Mouse (Mus musculus) CH12.LX (cell line): ENCODE measurements at regions not wholly inside any gene's neighbourhood (a gene's known extent, or its start where the extent isn't known, plus 50 kb on each side); places are given as distances from the start of the nearest gene placed in this dataset.
A peak's percentile ranks its signal among the peaks of the same experiment; 100 is the strongest.

Source experiments
- DNase-seq: peaks from one replicate; pipeline ENCODE4 v3.0.0-alpha.2; 2013; ENCODE audit errors: extremely low read depth
- H3K27ac ChIP-seq: 2 replicates; pipeline ENCODE4 v1.5.1; 2012; ENCODE audit warnings: low read depth, mild to moderate bottlenecking, control low read depth, moderate library complexity; ENCODE audit not compliant: insufficient read depth
- H3K27me3 ChIP-seq: replicated peaks from 2 replicates; pipeline ENCODE3; 2012; ENCODE audit warnings: inconsistent platforms
- H3K36me3 ChIP-seq, 2 experiments: replicated peaks in 1 of 2; 2 replicates each; pipeline versions ENCODE3 to v1.6.1; 2012; ENCODE audit warnings: inconsistent platforms in 1 of 2, low read length in 1 of 2, mild to moderate bottlenecking in 1 of 2, mixed read lengths in 1 of 2, moderate library complexity in 1 of 2; ENCODE audit not compliant: control insufficient read depth in 1 of 2, insufficient read depth in 1 of 2
- H3K4me1 ChIP-seq, 2 experiments: 2 replicates each; pipeline ENCODE4 v1.6.1; 2012; ENCODE audit warnings: inconsistent platforms in 1 of 2, moderate library complexity in 1 of 2; ENCODE audit not compliant: insufficient read depth in 2 of 2, control insufficient read depth in 1 of 2
- H3K4me2 ChIP-seq: 2 replicates; pipeline ENCODE4 v1.6.1; 2012; ENCODE audit warnings: low read depth, mild to moderate bottlenecking, control low read depth; ENCODE audit not compliant: poor library complexity, insufficient read depth, severe bottlenecking
- H3K4me3 ChIP-seq, 3 experiments: fragments of 150-350 bp in 1 of 3; sonication (generic) in 1 of 3; replicated peaks in 1 of 3; 2 replicates each; pipeline versions ENCODE3 to v1.5.1; 2011 to 2012; ENCODE audit warnings: low read depth in 2 of 3, low read length in 2 of 3, mild to moderate bottlenecking in 2 of 3, moderate library complexity in 2 of 3, control low read depth in 1 of 3, improper control_type of control experiment in 1 of 3, inconsistent platforms in 1 of 3, mixed read lengths in 1 of 3; ENCODE audit not compliant: poor library complexity in 1 of 3
- H3K79me2 ChIP-seq: replicated peaks from 2 replicates; pipeline ENCODE4 v1.6.1; 2012; ENCODE audit warnings: mild to moderate bottlenecking, moderate library complexity; ENCODE audit not compliant: control insufficient read depth, poor library complexity, insufficient read depth, severe bottlenecking; ENCODE audit errors: extremely low read depth
- H3K9ac ChIP-seq: 2 replicates; pipeline ENCODE4 v1.6.1; 2012; ENCODE audit warnings: low read depth, mild to moderate bottlenecking, control low read depth, moderate library complexity; ENCODE audit not compliant: insufficient read depth
- H3K9me3 ChIP-seq: replicated peaks from 2 replicates; pipeline ENCODE3; 2012; ENCODE audit warnings: low read length, inconsistent platforms, mixed read lengths
- BHLHE40 ChIP-seq: IDR thresholded peaks from 2 replicates; pipeline ENCODE4 v1.6.1; 2011; ENCODE audit warnings: mild to moderate bottlenecking, low read depth, low read length, improper control_type of control experiment
- CHD1 ChIP-seq: IDR thresholded peaks from 2 replicates; pipeline ENCODE4 v1.6.1; 2012; ENCODE audit warnings: low read depth, low read length, improper control_type of control experiment, inconsistent platforms
- E2F4 ChIP-seq: IDR thresholded peaks from 2 replicates; pipeline ENCODE4 v1.6.1; 2011; ENCODE audit warnings: low read depth, low read length, improper control_type of control experiment; ENCODE audit not compliant: insufficient replicate concordance
- EP300 ChIP-seq: IDR thresholded peaks from 2 replicates; pipeline ENCODE4 v1.6.1; 2011; ENCODE audit warnings: low read length, improper control_type of control experiment
- ETS1 ChIP-seq: conservative IDR thresholded peaks from 2 replicates; pipeline ENCODE4 v1.6.1; 2012; ENCODE audit warnings: low read depth, mild to moderate bottlenecking, inconsistent platforms, low read length, improper control_type of control experiment, moderate library complexity
- GABPA ChIP-seq: IDR thresholded peaks from 2 replicates; pipeline ENCODE4 v1.6.1; 2012; ENCODE audit warnings: low read depth, low read length, improper control_type of control experiment, inconsistent platforms; ENCODE audit not compliant: insufficient replicate concordance
- IRF4 ChIP-seq: IDR thresholded peaks from 2 replicates; pipeline ENCODE4 v1.6.1; 2014; ENCODE audit warnings: low read depth, mild to moderate bottlenecking, inconsistent platforms, low read length, improper control_type of control experiment
- JUND ChIP-seq: conservative IDR thresholded peaks from 2 replicates; pipeline ENCODE4 v1.6.1; 2011; ENCODE audit warnings: low read depth, low read length, improper control_type of control experiment
- MAFK ChIP-seq: IDR thresholded peaks from 2 replicates; pipeline ENCODE4 v1.6.1; 2011; ENCODE audit warnings: low read length, improper control_type of control experiment; ENCODE audit not compliant: insufficient replicate concordance
- MEF2A ChIP-seq: IDR thresholded peaks from 2 replicates; pipeline ENCODE4 v1.6.1; 2014; ENCODE audit warnings: low read depth, mild to moderate bottlenecking, inconsistent platforms, low read length, improper control_type of control experiment, borderline replicate concordance
- NELFE ChIP-seq: IDR thresholded peaks from 2 replicates; pipeline ENCODE4 v1.6.1; 2011; ENCODE audit warnings: low read depth, low read length, improper control_type of control experiment
- NRF1 ChIP-seq: IDR thresholded peaks from 2 replicates; pipeline ENCODE4 v1.6.1; 2014; ENCODE audit warnings: low read depth, mild to moderate bottlenecking, inconsistent platforms, low read length, improper control_type of control experiment, moderate library complexity
- POLR2A ChIP-seq: IDR thresholded peaks from 2 replicates; pipeline ENCODE4 v1.6.1; 2011; ENCODE audit warnings: low read depth, mild to moderate bottlenecking, improper control_type of control experiment, low read length
- TCF12 ChIP-seq: IDR thresholded peaks from 2 replicates; pipeline ENCODE4 v1.6.1; 2014; ENCODE audit warnings: low read depth, mild to moderate bottlenecking, inconsistent platforms, low read length, improper control_type of control experiment
- UBTF ChIP-seq: IDR thresholded peaks from 2 replicates; pipeline ENCODE4 v1.6.1; 2012; ENCODE audit warnings: low read depth, mild to moderate bottlenecking, inconsistent platforms, low read length, improper control_type of control experiment, moderate library complexity
- USF1 ChIP-seq: IDR thresholded peaks from 2 replicates; pipeline ENCODE4 v1.6.1; 2014; ENCODE audit warnings: low read depth, mild to moderate bottlenecking, inconsistent platforms, low read length, improper control_type of control experiment
- ZMIZ1 ChIP-seq: IDR thresholded peaks from 2 replicates; pipeline ENCODE4 v1.6.1; 2012; ENCODE audit warnings: low read depth, mild to moderate bottlenecking, inconsistent platforms, low read length, improper control_type of control experiment
- ZNF384 ChIP-seq: IDR thresholded peaks from 2 replicates; pipeline ENCODE4 v1.6.1; 2012; ENCODE audit warnings: low read depth, low read length, improper control_type of control experiment, inconsistent platforms
- dilution Hi-C: fragments of 300-500 bp; cut with MboI; formaldehyde crosslinking; loops from 2 replicates; pipeline ENCODE4 v1.14.3; 2020; ENCODE audit warnings: low sequenced_read_pairs; ENCODE audit not compliant: extremely low pct_unique_long_range_greater_than_20kb, extremely low pct_ligation_motif_present
- in situ Hi-C: fragments of 300-500 bp; cut with MboI; formaldehyde crosslinking; loops from 3 replicates; pipeline ENCODE4 v1.14.3; 2019; ENCODE audit warnings: low sequenced_read_pairs, low pct_ligation_motif_present, low pct_unique_long_range_greater_than_20kb, mixed read lengths

DNA sequence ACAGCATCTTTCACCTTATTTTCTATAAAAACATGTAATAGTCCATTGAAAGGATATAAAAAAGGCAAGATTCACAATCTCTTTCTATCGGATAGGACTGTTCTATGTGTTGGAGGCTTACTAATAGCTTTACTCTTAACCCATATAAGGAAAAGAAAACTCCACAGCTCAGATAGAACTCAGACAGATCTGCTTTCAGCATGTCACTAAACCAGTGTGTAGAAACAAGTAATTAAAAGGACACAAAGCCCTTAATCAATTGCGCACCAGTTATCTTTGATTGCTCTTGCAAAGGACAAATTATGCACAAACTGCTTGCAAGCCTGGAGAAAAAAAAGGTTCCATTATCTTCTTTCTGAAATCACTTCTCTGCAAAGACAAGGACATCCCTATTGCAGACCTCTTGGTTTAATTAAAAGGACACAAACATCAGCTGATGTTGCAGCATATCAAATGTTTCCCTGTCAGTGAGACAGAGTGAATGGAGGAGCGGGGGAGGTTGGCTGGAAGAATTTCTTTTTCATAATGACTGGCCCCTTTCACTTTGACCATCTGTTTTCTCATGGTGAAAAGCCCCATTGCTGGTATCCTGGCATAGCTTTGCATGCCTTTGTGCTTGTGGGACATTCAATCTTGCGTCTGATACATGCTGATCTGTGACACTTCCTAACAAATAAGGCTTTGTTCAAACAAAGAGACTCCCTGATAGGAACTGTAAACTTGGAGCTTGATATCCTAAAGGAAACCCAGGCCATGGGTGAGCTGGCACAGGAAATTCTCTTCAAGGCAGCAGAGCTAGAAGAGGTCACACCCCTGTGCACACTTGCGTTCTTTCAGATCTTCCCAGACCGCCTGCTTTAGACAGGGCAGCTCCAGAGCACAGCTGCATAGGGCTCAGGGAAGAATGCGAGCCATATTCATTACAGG, 162.8 kb upstream of the Rgmb start (continued):
- TF ChIP-seq GABPA, result no peak
- TF ChIP-seq E2F4, result no peak
- TF ChIP-seq EP300, result peak; percentile 76; the same call in 1 of the 2 replicates
- TF ChIP-seq JUND, result 0 out of 2 replicates have a peak, but pooled peaks have one; percentile 51
- TF ChIP-seq ZMIZ1, result no peak
- peak; percentile 38; the same call in 1 of the 2 replicates for TF ChIP-seq BHLHE40

GRCm38 (mm10) chr17:15991916-15992315, 161.1 kb upstream of the Rgmb start:
- peak; percentile 46 for DNase-seq
- H3K9me3 ChIP-seq, result no peaks in the 10 kb centered on the region
- H3K4me3 ChIP-seq, result no peak overlapping the region
- H3K36me3 ChIP-seq, result no peaks in the 10 kb centered on the region
- H3K27me3 ChIP-seq, result no peaks in the 10 kb centered on the region
- H3K4me1 ChIP-seq, result peaks cover 7 to 79% of the 10 kb centered on the region in 2 experiments
- H3K9ac ChIP-seq, result no peak overlapping the region
- no peaks in the 10 kb centered on the region for H3K79me2 ChIP-seq
- peak overlapping the region; percentile 44; the same call in 1 of the 2 replicates for H3K4me2 ChIP-seq
- dilution Hi-C loops (no loop called here), in situ Hi-C loops (no loop called here)
- no peak overlapping the region for H3K27ac ChIP-seq
- TF ChIP-seq MAFK (0 out of 2 replicates have a peak, but pooled peaks have one; percentile 29), UBTF (no peak), TCF12 (0 out of 2 replicates have a peak, but pooled peaks have one; percentile 31), USF1 (no peak), EP300 (peak; percentile 67; the same call in 1 of the 2 replicates), JUND (peak; percentile 23; the same call in 1 of the 2 replicates), BHLHE40 (peak; percentile 41; the same call in 1 of the 2 replicates), NELFE (no peak), ZNF384 (no peak), MEF2A (peak; percentile 40; the same call in 1 of the 2 replicates), NRF1 (no peak), POLR2A (no peak), IRF4 (peak; percentile 72)

- Histone ChIP-seq H3K4me2 (no peak overlapping the region), H3K27me3 (no peaks in the 10 kb centered on the region), H3K79me2 (no peaks in the 10 kb centered on the region), H3K27ac (no peak overlapping the region), H3K9ac (no peak overlapping the region), H3K9me3 (no peaks in the 10 kb centered on the region), H3K4me1 (peaks cover 7 to 76% of the 10 kb centered on the region in 2 experiments), H3K4me3 (no peak overlapping the region), H3K36me3 (no peaks in the 10 kb centered on the region)
- DNase-seq, result no peak
- in situ Hi-C loops (no loop called here), dilution Hi-C loops (no loop called here)
- TF ChIP-seq CHD1, result no peak
- peak; percentile 37; the same call in 1 of the 2 replicates for TF ChIP-seq ETS1
Measured at GRCm38 (mm10) chr17:15990303-15990702, 159.5 kb upstream of the Rgmb start.
